Mouse (Mus musculus) embryonic facial prominence, embryonic 15.5 days (tissue): ENCODE measurements around the gene Sesn1. TPM values are rescaled to one million over a fixed set of nuclear protein-coding genes. Genes with fewer than 3 reads are reported as not detected.

Experiments
- ATAC-seq: fragments of 200-750 bp; cut with Nextera tagmentation; 2 replicates; pipeline ENCODE4 v1.8.0; 2017; ENCODE audit warnings: low read depth, moderate TSS enrichment; ENCODE audit not compliant: insufficient number of reproducible peaks, low FRiP score, low TSS enrichment
- H3K27ac ChIP-seq: fragments of 300-500 bp; sonication (generic); replicated peaks from 2 replicates; pipeline ENCODE4 v1.5.1; 2015; ENCODE audit warnings: mild to moderate bottlenecking, inconsistent platforms
- H3K27me3 ChIP-seq: fragments of 300-500 bp; sonication (generic); 2 replicates; pipeline ENCODE4 v1.6.1; 2015; ENCODE audit warnings: inconsistent platforms
- H3K36me3 ChIP-seq: fragments of 300-500 bp; sonication (generic); 2 replicates; pipeline ENCODE4 v1.6.1; 2015; ENCODE audit warnings: mild to moderate bottlenecking, inconsistent platforms
- H3K4me1 ChIP-seq: fragments of 300-500 bp; sonication (generic); 2 replicates; pipeline ENCODE4 v1.6.1; 2015; ENCODE audit warnings: inconsistent platforms
- H3K4me2 ChIP-seq: fragments of 300-500 bp; sonication (generic); replicated peaks from 2 replicates; pipeline ENCODE4 v1.6.1; 2015; ENCODE audit warnings: mild to moderate bottlenecking, inconsistent platforms
- H3K4me3 ChIP-seq: fragments of 300-500 bp; sonication (generic); replicated peaks from 2 replicates; pipeline ENCODE4 v1.5.1; 2015; ENCODE audit warnings: mild to moderate bottlenecking, inconsistent platforms
- H3K9ac ChIP-seq: fragments of 300-500 bp; sonication (generic); 2 replicates; pipeline ENCODE4 v1.6.1; 2015; ENCODE audit warnings: inconsistent platforms
- H3K9me3 ChIP-seq: fragments of 300-500 bp; sonication (generic); replicated peaks from 2 replicates; pipeline ENCODE4 v1.6.1; 2016; ENCODE audit warnings: inconsistent platforms
- WGBS: fragments of 180-500 bp; shearing (Covaris S2); methylation state at CpG from one replicate; pipeline ENCODE4 v1.1.7; 2015; 5-methylcytosine and 5-hydroxymethylcytosine counted together
- polyA plus RNA-seq: library from polyadenylated mRNA; unstranded; fragments of >200 nt; fragmentation: Nextera tagmentation; extraction: Ambion mirVana; gene quantifications from 2 replicates; pipeline ENCODE4 v1.2.1, GENCODE M21; 2015

Gene Sesn1
- polyA plus RNA-seq, 1 experiment from 2014 or later = 47.7 TPM

DNA sequence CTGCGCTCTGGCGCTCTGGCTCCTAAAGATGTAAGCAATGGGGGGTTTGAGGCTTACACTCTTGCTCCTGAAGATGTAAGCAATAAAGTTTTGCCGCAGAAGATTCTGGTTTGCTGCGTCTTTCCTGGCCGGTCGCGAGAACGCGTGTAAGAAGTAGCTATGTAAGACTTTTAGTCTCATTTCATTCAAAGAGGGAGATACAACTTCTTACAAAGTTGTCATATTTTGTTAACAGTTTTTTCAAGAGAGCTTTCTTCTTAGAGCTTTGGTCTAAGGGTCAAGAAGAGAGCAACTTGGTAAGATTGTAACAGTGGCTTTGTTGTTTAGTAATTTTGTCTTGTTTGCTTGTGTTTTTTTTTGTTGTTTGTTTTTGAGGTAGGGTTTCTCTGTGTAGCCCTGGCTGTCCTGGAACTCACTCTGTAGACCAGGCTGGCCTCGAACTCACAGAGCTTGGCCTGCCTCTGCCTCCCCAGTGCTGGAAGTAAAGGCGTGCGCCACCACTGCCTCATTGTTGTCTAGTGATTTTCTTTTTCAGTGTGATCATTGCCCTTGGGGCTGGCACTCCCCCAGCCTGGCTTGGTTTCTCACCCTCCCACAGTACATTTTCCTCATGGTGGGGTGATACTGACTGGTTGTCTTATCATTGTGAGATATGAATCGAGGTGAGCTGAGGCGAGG is 143.3 kb downstream of the Sesn1 start:
- Histone ChIP-seq H3K4me1 (no peaks in the 10 kb centered on the region), H3K27ac (no peak overlapping the region), H3K4me2 (no peak overlapping the region), H3K27me3 (no peaks in the 10 kb centered on the region), H3K9ac (no peak overlapping the region), H3K9me3 (no peaks in the 10 kb centered on the region), H3K36me3 (no peaks in the 10 kb centered on the region), H3K4me3 (no peak overlapping the region)
- WGBS = 94% methylated on average over 14 of the region's 14 CpGs
- no peak for ATAC-seq

DNA sequence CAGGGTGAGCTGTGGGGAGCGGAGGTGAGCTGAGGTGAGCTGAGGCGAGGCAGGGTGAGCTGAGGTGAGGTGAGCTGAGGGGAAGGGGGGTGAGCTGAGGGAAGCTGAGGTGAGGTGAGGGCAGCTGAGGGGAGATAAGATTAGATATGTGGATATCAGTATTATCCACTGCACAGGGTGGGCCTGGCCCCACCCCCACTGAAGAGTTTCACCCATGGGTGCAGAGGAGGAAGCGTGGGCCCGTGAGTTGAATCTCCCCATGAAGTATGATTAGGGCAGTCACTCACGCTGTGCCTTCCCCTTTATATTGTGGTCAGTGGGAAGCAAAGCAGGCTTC is 143.8 kb downstream of the Sesn1 start:
- H3K4me1 ChIP-seq = no peaks in the 10 kb centered on the region
- H3K27me3 ChIP-seq = no peaks in the 10 kb centered on the region
- no peaks in the 10 kb centered on the region for H3K36me3 ChIP-seq
- no peaks in the 10 kb centered on the region for H3K9me3 ChIP-seq
- WGBS = 92% methylated on average over 5 of the region's 5 CpGs
- H3K4me3 ChIP-seq = no peak overlapping the region
- no peak overlapping the region for H3K27ac ChIP-seq
- H3K4me2 ChIP-seq = no peak overlapping the region
- ATAC-seq = no peak
- no peak overlapping the region for H3K9ac ChIP-seq

DNA sequence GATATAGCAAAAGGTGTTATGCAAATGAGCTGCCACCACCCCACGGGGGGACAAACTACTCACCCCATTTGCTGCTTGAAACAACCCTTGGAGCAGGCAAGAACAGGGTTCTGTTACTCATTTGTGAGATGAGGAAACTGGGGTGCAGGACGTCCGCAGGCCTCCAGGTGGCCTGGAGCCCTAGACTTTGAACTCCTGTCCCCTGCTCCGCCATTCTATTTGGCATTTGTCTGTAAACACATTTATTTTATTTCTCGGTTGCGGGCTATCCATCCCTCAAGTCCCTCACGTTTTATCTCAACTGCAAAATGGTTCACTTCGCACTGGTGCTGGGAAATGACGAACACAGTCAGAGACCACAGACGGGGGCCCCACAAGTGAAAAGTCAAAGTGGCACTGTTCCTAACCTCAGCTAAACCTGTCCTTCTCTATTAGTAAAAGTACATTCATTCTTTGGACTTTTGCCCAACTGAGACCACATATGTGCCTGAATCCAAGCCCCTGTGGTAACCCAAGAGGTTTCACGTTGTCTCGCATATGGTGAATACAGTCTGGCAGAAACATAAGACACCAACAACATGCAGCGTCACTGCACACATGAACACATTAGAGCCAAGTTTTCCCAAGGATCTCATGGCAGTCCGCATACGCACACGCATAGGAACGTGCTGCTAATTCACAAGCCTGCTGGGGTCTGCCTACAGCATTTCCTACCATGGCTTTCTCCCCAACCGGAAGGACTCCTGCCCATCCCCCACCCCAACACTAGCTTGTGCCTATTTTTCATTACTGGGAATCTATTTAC is 147.9 kb downstream of the Sesn1 start:
- H3K36me3 ChIP-seq = no peaks in the 10 kb centered on the region
- no peaks in the 10 kb centered on the region for H3K9me3 ChIP-seq
- no peak overlapping the region for H3K4me2 ChIP-seq
- H3K9ac ChIP-seq = no peak overlapping the region
- no peak overlapping the region for H3K4me3 ChIP-seq
- WGBS = 77% methylated on average over 18 of the region's 18 CpGs
- no peak overlapping the region for H3K27ac ChIP-seq
- ATAC-seq = no peak
- H3K4me1 ChIP-seq = no peaks in the 10 kb centered on the region
- no peaks in the 10 kb centered on the region for H3K27me3 ChIP-seq

Other genes starting within 250 kb of the Sesn1 start
- 2.1 and 2.9 TPM in 2 replicates for gene Ccdc162, start 93.3 kb upstream of the Sesn1 start, polyA plus RNA-seq
- gene Cep57l1, start 64 bp upstream of the Sesn1 start, polyA plus RNA-seq = 23.9 and 24.5 TPM in 2 replicates
- 5.1 and 5.2 TPM in 2 replicates for gene Armc2, start 208.5 kb downstream of the Sesn1 start, polyA plus RNA-seq